Mouse (Mus musculus): ENCODE data around the gene Btbd6. TPM values are rescaled to one million over a fixed set of nuclear protein-coding genes. Genes with fewer than 3 reads are reported as not detected.

Gene Btbd6
- polyA plus RNA-seq, 1 experiment from 2014 or later = 29.3 TPM

DNA sequence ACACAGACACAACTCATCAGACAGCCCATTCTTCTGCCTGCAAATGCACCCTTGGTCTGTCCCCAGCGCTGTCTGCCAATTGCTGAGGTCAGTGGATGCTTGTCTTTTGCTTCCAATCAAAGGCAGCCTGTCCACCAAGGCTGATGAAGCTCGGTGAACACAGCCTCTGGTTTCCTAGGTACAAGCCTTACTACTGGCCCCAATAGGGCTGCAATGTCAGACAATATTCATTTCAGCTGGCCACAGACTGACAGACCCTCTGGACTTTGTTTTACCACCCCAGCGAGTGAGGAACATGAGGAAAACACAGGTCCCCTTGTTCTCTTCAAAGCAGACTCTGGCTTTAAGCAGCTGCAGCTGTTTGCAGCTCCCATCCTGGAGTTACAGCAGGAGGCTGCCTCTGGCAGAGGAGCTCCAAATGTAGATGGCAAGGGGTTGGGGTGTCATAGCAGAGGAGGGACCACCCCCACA is 36.8 kb downstream of the Btbd6 start:
- ATAC-seq (ENCODE audit: insufficient number of reproducible peaks, insufficient read depth, low FRiP score, low TSS enrichment, low read depth) = no peak
- Histone ChIP-seq H3K4me1 (peaks cover 32% of the 10 kb centered on the region), H3K27me3 (no peaks in the 10 kb centered on the region), H3K36me3 (no peaks in the 10 kb centered on the region), H3K9ac (peak overlapping the region; percentile 84), H3K4me2 (peak overlapping the region; percentile 89), H3K9me3 (no peaks in the 10 kb centered on the region), H3K4me3 (peak overlapping the region; percentile 95; the same call in 1 of the 2 replicates), H3K27ac (peak overlapping the region; percentile 88)
- WGBS = 34% methylated on average over 3 of the region's 3 CpGs

DNA sequence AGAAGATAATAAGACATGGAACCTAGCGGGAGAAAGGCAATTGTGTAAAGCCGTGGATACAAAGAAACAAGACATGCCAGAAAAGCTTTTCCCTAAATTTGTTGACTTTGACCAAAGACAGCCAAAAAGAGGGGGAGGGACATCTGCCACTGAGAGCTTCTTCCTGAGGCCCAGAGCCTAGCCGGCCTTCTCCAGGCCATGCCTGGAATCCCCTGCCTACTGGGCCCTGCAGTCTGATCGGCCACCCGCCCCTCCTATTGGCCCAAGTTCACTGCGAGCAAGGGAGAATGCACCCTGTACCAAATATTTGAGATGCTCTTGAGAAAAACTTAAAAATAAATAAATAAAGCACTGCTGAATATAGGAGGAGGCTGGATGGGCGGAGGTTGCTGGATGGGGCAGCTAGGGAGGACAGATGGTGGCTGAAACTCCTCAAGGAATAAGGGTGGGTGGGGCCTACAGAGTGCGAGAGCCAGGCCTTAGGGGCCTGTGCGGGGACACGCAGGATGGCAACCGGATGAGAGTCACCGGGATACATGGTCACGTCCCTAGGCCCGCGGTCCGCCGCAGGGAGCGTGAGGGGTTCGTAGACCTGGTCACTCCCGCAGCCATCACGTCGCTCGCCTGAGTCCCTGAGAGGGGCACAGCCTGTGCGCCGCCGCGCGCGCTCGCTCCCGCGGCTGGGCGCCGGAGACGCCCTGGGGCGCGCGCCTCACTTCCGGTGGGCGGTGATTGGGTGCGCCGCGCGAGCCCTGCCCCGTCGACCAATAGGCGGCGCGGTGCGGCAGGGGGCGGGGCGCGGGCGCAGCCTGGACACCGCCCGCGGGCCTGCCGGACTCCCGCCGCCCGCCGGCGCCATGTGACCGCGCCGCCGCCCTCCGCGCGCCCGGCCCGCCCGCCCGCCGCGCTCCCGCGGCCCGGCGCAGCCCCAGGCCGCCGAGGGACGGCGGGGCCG is 37.6 kb downstream of the Btbd6 start, which contains the start of gene Pacs2:
Gene Pacs2 (plus strand): TSS at position 905 of the 955 bp plus-strand sequence.
- H3K36me3 ChIP-seq = no peaks in the 10 kb centered on the region
- ATAC-seq (ENCODE audit: insufficient number of reproducible peaks, insufficient read depth, low FRiP score, low TSS enrichment, low read depth) = peak; percentile 88
- H3K9ac ChIP-seq = peak within 1 kb of the TSS; percentile 91
- no peaks in the 10 kb centered on the region for H3K9me3 ChIP-seq
- 2% methylated on average over 58 of the region's 85 CpGs for WGBS
- H3K4me3 ChIP-seq = peak within 1 kb of the TSS; percentile 95
- no peaks in the 10 kb centered on the region for H3K27me3 ChIP-seq
- H3K27ac ChIP-seq = peak within 1 kb of the TSS; percentile 88
- H3K4me1 ChIP-seq = peaks cover 32% of the 10 kb centered on the region
- peak within 1 kb of the TSS; percentile 89 for H3K4me2 ChIP-seq

DNA sequence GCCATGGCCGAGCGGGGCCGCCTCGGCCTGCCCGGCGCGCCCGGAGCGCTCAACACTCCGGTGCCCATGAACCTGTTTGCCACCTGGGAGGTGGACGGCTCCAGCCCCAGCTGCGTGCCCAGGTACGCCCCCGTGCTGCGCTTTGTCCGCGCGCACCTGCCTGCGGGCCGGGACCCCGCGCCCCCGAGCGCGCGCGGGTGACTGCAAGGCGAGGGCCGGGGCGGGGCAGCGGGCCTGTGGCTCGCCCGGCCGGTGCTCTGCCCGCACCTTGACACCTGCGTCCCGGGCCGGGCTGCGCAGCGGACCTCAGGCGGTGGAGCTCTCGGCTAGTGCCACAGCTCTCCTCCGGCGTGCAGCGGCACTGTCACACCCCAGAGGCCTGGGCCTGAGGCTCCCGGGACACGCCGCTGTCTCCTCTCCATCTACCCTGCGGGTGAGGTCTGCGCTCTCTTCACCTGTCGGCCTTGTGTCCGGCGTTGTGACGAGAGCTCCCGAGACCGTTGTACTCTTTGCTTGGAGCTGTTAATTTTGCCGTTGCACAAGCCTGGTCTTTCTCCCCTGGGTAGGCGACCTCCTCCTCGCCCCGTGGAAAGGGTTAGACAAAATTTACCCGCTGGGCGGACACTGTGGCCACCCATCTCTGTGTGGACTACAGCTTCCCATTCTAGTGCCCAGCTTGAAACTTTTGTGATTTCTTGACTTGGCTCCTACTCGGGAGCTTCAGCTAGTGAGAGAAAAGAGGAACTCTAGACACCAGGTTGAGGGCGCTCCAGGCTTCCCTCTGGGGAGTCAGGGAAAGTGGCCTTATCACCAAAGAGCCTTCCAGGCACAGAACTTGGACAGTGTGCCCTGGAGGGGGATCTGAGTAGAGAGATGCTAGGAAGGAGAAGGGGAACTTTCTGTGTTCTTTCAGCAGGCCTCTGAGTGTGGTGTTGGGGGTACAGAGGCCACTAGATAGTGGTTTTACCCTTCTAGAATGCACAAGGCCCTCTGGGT is 38.6 kb downstream of the Btbd6 start:
- H3K36me3 ChIP-seq = no peaks in the 10 kb centered on the region
- peak overlapping the region; percentile 91 for H3K9ac ChIP-seq
- peak overlapping the region; percentile 95 for H3K4me3 ChIP-seq
- H3K4me1 ChIP-seq = peaks cover 32% of the 10 kb centered on the region
- H3K9me3 ChIP-seq = no peaks in the 10 kb centered on the region
- H3K27me3 ChIP-seq = no peaks in the 10 kb centered on the region
- H3K4me2 ChIP-seq = peak overlapping the region; percentile 89
- WGBS = 1% methylated on average over 63 of the region's 64 CpGs
- 0 out of 2 replicates have a peak, but pooled peaks have one; percentile 7 for ATAC-seq (ENCODE audit: insufficient number of reproducible peaks, insufficient read depth, low FRiP score, low TSS enrichment, low read depth)
- H3K27ac ChIP-seq = no peak overlapping the region

DNA sequence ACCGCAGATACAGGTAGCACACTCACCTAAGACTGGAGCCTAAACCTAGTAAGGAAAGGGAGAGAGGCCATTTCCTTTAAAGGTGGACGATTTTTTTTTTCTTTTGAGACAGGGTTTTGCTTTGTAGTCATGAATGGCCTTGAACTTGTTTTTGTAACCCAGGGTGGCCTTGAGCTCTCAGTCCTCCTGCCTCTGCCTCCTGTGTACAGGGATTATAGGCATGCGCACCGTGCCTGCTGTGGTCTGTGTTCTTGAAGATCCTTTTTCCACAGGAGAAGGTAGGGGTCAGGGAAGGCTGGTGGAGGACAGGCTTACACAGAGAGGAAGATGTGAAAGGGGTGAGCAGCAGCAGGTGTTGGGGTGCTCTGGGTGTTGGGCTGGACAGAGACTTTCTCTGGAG is 39.7 kb downstream of the Btbd6 start:
- no peaks in the 10 kb centered on the region for H3K9me3 ChIP-seq
- peak overlapping the region; percentile 91; the same call in 1 of the 2 replicates for H3K9ac ChIP-seq
- no peak for ATAC-seq (ENCODE audit: insufficient number of reproducible peaks, insufficient read depth, low FRiP score, low TSS enrichment, low read depth)
- H3K4me3 ChIP-seq = peak overlapping the region; percentile 95
- no peaks in the 10 kb centered on the region for H3K27me3 ChIP-seq
- no peak overlapping the region for H3K27ac ChIP-seq
- H3K36me3 ChIP-seq = peaks cover 8% of the 10 kb centered on the region
- 73% methylated on average over 4 of the region's 4 CpGs for WGBS
- peak overlapping the region; percentile 89 for H3K4me2 ChIP-seq
- peaks cover 32% of the 10 kb centered on the region for H3K4me1 ChIP-seq

DNA sequence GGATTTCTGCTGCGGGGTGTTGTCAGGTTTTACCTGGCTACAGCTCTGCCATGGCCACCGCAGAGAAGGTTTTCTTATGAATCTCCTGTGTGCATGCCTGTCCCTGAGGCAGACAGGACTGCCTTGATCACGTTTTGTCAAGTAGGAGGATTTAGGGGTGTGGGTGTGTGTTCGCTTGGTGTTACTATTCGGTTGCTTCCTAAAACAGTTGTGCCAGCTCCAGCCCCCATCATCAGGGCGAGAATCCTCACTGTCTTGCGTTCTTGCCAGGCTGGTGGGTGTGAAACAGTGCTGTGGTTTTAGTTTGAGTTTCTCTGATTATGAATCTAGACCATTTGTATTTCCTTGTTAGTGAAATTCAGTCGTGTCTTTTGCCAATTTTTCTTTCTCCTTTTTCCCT is 40.7 kb downstream of the Btbd6 start:
- no peak for ATAC-seq (ENCODE audit: insufficient number of reproducible peaks, insufficient read depth, low FRiP score, low TSS enrichment, low read depth)
- Histone ChIP-seq H3K4me2 (no peak overlapping the region), H3K4me1 (peaks cover 32% of the 10 kb centered on the region), H3K4me3 (no peak overlapping the region), H3K9ac (0 out of 2 replicates have a peak overlapping the region, but pooled peaks have one; percentile 21), H3K9me3 (no peaks in the 10 kb centered on the region), H3K27me3 (no peaks in the 10 kb centered on the region), H3K36me3 (peaks cover 10% of the 10 kb centered on the region), H3K27ac (no peak overlapping the region)
- 66% methylated on average over 8 of the region's 8 CpGs for WGBS

DNA sequence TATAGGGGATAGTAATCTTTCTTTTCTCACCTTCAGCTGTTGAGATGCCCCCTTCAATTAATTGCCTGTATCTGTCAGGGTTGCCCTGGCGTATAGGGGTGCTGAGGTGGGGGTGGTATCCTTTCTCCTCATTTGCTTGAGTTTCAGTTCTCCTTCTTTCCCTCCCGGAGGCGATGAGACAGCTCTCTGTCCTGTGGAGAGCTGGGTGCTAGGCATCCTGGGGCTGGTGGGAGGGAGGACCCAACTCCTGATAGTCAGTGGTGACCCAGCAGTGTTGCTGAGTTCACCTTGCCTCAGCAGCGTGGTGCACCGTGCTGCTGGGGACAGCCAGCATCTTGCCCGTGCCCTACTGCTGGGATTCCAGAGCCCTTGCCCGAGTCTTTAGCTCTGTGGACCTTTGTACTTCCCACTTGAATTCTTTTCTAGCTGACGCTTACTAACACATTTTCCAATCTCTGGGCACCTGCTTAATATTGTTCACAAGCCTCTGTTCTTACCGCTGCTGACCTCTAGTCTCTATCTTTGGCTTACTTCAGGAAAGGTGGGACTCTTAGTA is 41.2 kb downstream of the Btbd6 start:
- H3K4me3 ChIP-seq = no peak overlapping the region

DNA sequence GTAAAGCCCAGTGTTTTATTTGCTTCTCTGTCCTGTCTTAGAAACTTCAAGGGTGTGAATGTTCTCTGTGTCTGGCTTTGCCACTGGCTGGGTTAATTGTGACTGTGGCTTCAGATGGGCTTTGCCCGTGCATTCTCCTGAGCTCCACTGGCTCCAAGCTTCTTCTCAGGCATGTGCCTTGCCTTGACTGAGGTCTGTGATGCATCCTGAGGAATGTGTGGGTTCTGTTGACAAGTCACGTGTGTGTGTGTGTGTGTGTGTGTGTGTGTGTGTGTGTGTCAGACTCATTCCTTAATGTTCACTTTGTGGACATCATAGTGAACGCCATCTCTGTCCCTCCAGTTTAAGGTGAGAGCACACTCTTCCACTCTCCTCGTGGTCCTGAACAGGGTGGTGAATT is 42.5 kb downstream of the Btbd6 start:
- H3K4me2 ChIP-seq = no peak overlapping the region
- H3K36me3 ChIP-seq = peaks cover 19% of the 10 kb centered on the region
- H3K27ac ChIP-seq = no peak overlapping the region
- ATAC-seq (ENCODE audit: insufficient number of reproducible peaks, insufficient read depth, low FRiP score, low TSS enrichment, low read depth) = no peak
- no peak overlapping the region for H3K4me3 ChIP-seq
- H3K9ac ChIP-seq = no peak overlapping the region
- no peaks in the 10 kb centered on the region for H3K9me3 ChIP-seq
- 86% methylated on average over 4 of the region's 4 CpGs for WGBS
- no peaks in the 10 kb centered on the region for H3K27me3 ChIP-seq
- peaks cover 23% of the 10 kb centered on the region for H3K4me1 ChIP-seq

More for the DNA sequence above, 41.2 kb downstream of the Btbd6 start:
- H3K36me3 ChIP-seq = peaks cover 10% of the 10 kb centered on the region
- no peak overlapping the region for H3K4me2 ChIP-seq
- no peak overlapping the region for H3K9ac ChIP-seq
- no peak overlapping the region for H3K27ac ChIP-seq
- no peaks in the 10 kb centered on the region for H3K9me3 ChIP-seq
- H3K4me1 ChIP-seq = peaks cover 32% of the 10 kb centered on the region
- WGBS = 82% methylated on average over 9 of the region's 9 CpGs
- H3K27me3 ChIP-seq = no peaks in the 10 kb centered on the region
- ATAC-seq (ENCODE audit: insufficient number of reproducible peaks, insufficient read depth, low FRiP score, low TSS enrichment, low read depth) = no peak

DNA sequence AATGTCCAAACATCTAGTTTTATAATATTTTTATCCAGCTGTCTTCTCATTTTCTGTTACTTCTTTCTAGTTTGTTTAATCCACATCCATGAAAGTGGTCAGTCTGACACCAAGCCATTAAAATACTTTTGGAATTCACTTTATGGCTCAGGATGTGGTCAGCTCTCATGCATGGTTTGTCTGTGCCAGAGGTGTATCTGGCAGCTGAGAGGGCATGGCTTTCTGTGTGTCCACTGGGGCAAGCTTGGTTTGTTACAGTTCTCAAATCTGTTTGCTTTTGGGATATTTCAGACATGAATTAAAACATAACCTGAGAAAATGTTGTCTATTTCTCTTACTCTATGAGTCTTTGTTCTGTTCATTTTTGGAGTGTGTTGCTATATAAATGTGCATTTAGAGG is 45.2 kb downstream of the Btbd6 start:
- no peak overlapping the region for H3K9ac ChIP-seq
- peaks cover 31% of the 10 kb centered on the region for H3K36me3 ChIP-seq
- no peaks in the 10 kb centered on the region for H3K27me3 ChIP-seq
- H3K4me1 ChIP-seq = peaks cover 9% of the 10 kb centered on the region
- ATAC-seq (ENCODE audit: insufficient number of reproducible peaks, insufficient read depth, low FRiP score, low TSS enrichment, low read depth) = no peak
- no peaks in the 10 kb centered on the region for H3K9me3 ChIP-seq
- no peak overlapping the region for H3K27ac ChIP-seq
- no peak overlapping the region for H3K4me3 ChIP-seq
- H3K4me2 ChIP-seq = no peak overlapping the region

DNA sequence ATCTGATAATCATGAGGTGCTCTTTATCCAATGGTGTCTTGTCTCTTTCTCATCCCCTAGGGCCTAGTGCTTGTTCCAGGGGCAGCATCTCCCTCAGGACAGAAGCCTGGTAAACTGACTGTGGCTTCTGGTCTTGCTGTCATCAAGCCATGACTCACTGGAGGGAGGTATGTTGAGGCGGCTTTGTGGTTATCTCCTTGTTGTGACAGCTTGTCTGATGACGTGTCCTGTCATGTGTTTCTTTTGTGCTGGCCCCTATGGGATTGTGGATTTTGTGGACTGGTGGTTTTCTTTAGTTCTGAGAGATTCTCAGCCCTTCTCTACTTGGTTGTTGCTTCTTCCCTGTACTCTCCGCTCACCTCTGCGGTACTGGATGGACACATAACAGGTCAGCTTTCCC is 46.8 kb downstream of the Btbd6 start:
- H3K36me3 ChIP-seq = peaks cover 34% of the 10 kb centered on the region
- H3K9me3 ChIP-seq = no peaks in the 10 kb centered on the region
- 75% methylated on average over 4 of the region's 4 CpGs for WGBS
- H3K4me3 ChIP-seq = no peak overlapping the region
- 0 out of 2 replicates have a peak, but pooled peaks cover 4% of the 10 kb centered on the region for H3K4me1 ChIP-seq
- no peaks in the 10 kb centered on the region for H3K27me3 ChIP-seq
- H3K9ac ChIP-seq = no peak overlapping the region
- H3K4me2 ChIP-seq = no peak overlapping the region
- no peak for ATAC-seq (ENCODE audit: insufficient number of reproducible peaks, insufficient read depth, low FRiP score, low TSS enrichment, low read depth)
- no peak overlapping the region for H3K27ac ChIP-seq

DNA sequence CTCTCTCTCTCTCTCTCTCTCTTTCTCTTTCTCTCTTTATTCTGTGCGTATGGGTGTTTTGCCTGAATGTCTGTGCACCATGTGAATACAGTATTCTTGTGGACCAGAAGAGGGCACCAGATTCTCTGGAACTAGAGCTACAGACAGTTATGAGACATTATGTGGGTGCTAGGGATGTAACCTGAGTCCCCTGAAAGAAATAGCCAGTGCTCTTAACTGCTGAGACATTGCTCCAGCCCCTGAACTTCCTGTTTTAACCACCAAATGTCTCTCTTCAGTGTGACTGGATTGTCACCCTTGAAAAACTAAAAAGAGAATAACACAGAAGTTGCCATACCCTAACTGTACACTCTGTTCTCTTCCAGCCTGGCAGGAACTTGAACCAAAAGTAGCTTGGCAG is 50.3 kb downstream of the Btbd6 start:
- no peak overlapping the region for H3K9ac ChIP-seq
- ATAC-seq (ENCODE audit: insufficient number of reproducible peaks, insufficient read depth, low FRiP score, low TSS enrichment, low read depth) = no peak
- no peak overlapping the region for H3K4me2 ChIP-seq
- WGBS = 94% methylated on average over 1 of the region's 1 CpGs
- 0 out of 2 replicates have a peak, but pooled peaks cover 4% of the 10 kb centered on the region for H3K4me1 ChIP-seq
- peaks cover 26% of the 10 kb centered on the region for H3K36me3 ChIP-seq
- H3K9me3 ChIP-seq = no peaks in the 10 kb centered on the region
- H3K4me3 ChIP-seq = no peak overlapping the region
- H3K27ac ChIP-seq = no peak overlapping the region
- no peaks in the 10 kb centered on the region for H3K27me3 ChIP-seq

DNA sequence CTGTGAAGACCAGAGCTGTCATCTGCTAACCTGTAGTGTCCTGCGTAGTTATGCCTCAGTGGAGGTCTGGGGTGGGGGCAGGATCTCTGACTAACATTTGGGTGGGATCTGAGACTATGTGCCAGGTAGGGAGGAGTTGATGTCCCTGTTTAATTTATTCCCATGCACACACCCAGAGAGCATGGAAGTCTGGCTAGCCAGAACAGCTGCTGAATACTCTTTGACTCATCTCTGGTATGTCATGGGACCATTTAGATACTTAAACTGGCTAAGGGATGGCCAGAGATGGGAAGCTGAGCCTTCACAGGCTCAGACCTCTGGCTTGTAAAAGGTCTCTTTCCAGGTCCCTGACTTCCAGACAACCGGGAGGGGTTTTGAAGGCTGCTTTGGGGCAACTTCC is 51.2 kb downstream of the Btbd6 start:
- H3K4me2 ChIP-seq = no peak overlapping the region

More for the DNA sequence above, 51.2 kb downstream of the Btbd6 start:
- 81% methylated on average over 2 of the region's 2 CpGs for WGBS
- Histone ChIP-seq H3K36me3 (peaks cover 26% of the 10 kb centered on the region), H3K27ac (no peak overlapping the region), H3K9me3 (no peaks in the 10 kb centered on the region), H3K27me3 (no peaks in the 10 kb centered on the region), H3K4me1 (peaks cover 8% of the 10 kb centered on the region), H3K9ac (no peak overlapping the region), H3K4me3 (no peak overlapping the region)
- no peak for ATAC-seq (ENCODE audit: insufficient number of reproducible peaks, insufficient read depth, low FRiP score, low TSS enrichment, low read depth)

All from embryonic facial prominence, embryonic 13.5 days (tissue).